Mouse (Mus musculus) cortical plate, adult 2 months (tissue): ENCODE results near the gene Klhl29.

ENCODE experiments used
- CTCF ChIP-seq: fragments of 200-500 bp; IDR thresholded peaks from 2 replicates; pipeline ENCODE4 v1.5.1; 2011; ENCODE audit warnings: mild to moderate bottlenecking, control low read depth, low read length; ENCODE audit not compliant: insufficient read depth; ENCODE audit errors: extremely low read depth
- POLR2A ChIP-seq: fragments of 200-500 bp; IDR thresholded peaks from 2 replicates; pipeline ENCODE4 v1.6.1; 2011; ENCODE audit warnings: mild to moderate bottlenecking, low read length, control low read depth; ENCODE audit not compliant: insufficient read depth; ENCODE audit errors: extremely low read depth

- TF ChIP-seq POLR2A (no peak), CTCF (no peak)
These were observed 122.9 kb downstream of the Klhl29 start for GRCm38 (mm10) chr12:5252569-5252968.
